Mouse (Mus musculus): Measurements from ENCODE around the gene Prpf6. TPM values are rescaled to one million over a fixed set of nuclear protein-coding genes. Genes with fewer than 3 reads are reported as not detected.

Gene Prpf6
- polyA plus RNA-seq, 1 experiment from 2014 or later, result 48.8 TPM

DNA sequence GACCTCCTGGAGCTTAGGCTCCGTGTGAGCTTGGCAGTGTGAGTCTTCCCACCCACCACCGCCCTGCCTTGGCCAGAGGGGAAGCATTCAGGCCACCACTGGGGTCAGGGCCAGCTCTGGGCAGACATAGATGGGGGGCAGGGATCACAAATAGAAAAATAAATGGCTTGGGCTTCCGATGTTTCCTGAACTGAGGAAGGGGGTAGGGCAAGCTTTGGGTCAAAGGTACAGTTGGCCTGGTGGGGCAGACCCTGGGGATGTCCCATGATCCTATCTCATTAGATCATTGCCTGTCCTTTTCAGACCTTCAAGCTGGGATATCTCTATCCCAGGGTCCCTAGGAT lies 86.1 kb downstream of the Prpf6 start:
- H3K27ac ChIP-seq (ENCODE audit: poor library complexity, severe bottlenecking), result peak overlapping the region; percentile 24; the same call in 1 of the 2 replicates
- no peak for ATAC-seq (ENCODE audit: insufficient number of reproducible peaks, low FRiP score)
- H3K9ac ChIP-seq, result 0 out of 2 replicates have a peak overlapping the region, but pooled peaks have one; percentile 12
- H3K36me3 ChIP-seq, result no peaks in the 10 kb centered on the region
- WGBS, result 32% methylated on average over 3 of the region's 3 CpGs
- H3K4me1 ChIP-seq (replicated peaks), result peaks cover 32% of the 10 kb centered on the region
- H3K27me3 ChIP-seq (replicated peaks), result peaks cover 27% of the 10 kb centered on the region
- H3K9me3 ChIP-seq (replicated peaks), result no peaks in the 10 kb centered on the region
- H3K4me2 ChIP-seq, result no peak overlapping the region
- H3K4me3 ChIP-seq, result no peak overlapping the region

DNA sequence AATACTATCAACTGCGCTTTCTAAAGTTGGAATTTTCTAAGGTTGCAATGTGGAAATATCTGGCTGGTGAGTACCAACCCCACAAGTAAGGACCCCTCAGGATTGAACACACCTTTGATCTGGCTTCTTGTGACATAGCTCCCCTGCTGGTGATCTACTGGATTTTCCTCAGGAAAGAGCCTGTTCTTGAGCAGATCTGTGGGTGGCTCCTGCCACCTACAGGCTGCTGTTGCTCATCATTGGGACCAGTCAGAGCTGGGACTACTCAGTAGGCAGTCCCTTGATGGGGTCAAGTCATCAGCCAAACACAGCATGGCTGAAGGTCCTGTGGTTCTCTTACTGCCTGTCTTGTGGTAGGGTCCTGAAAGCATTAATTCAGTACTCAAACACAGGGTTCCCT lies 87.1 kb downstream of the Prpf6 start:
- Histone ChIP-seq H3K27ac (ENCODE audit: poor library complexity, severe bottlenecking) (no peak overlapping the region), H3K4me3 (no peak overlapping the region), H3K9me3 (replicated peaks) (no peaks in the 10 kb centered on the region), H3K4me1 (replicated peaks) (peaks cover 29% of the 10 kb centered on the region), H3K4me2 (no peak overlapping the region), H3K36me3 (no peaks in the 10 kb centered on the region), H3K9ac (no peak overlapping the region), H3K27me3 (replicated peaks) (peaks cover 16% of the 10 kb centered on the region)
- WGBS, result 28% methylated on average over 1 of the region's 1 CpGs
- ATAC-seq (ENCODE audit: insufficient number of reproducible peaks, low FRiP score), result peak; percentile 52; the same call in 1 of the 2 replicates

DNA sequence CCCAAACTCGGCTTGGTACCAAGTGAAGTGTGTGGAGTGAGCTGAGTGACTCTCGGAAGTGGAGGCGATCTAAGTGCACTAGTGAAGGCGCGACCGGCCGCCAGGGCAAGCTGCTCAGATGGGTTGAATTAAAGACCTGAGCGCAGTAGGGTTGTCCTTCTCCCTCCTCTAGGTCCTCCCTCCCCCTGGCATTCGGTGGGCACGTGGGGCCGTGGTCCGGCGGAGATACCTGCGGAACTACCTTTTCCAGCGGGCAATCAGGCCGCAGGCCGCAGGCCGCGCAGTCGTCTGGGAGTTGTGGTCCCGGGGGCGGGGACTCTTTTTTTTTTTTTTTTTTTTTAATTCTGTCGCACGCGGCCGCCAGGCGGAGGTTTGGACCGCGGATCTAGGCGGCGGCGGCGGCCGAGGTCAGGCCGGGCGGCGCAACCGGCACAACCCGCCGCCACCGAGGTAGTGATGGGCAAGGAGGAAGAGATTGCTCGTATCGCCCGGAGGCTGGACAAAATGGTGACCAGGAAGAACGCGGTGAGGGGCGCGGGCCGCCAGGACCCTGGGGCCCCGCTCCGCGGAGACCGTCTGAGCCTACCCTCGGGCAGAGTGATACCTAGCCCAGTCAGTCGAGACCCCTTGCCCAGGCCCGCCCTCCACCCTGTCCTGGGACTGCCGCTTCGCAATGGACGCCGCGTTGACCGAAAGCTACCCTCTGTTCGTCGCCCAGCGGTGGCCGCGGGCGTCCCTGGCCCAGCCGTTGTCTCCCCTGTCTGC lies 88.5 kb downstream of the Prpf6 start, which contains the start of gene Tcea2:
TSS of gene Tcea2 (plus strand) at position 360 of the 765 bp plus-strand sequence.
- peak; percentile 26 for ATAC-seq (ENCODE audit: insufficient number of reproducible peaks, low FRiP score)

DNA sequence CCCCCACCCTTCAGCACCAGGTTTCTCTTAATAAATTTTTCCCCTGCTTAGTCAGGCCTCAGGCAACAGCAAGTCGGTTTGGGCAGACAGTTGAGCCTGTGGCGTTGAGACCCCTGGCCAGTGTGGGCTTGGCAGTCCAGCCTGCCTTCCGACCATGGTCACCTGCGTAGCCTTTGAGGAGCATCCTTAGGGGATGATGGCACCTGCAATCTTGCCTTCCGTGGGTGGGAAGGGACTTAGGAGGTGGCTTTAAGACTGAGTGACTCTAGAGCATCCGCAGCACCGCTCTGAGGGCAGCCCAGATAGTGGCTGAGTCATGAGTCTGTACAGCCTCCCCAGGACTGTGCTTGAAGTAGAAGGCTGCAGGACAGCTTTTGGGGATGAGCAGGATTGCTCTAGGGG lies 89.0 kb downstream of the Prpf6 start:
- Histone ChIP-seq H3K27ac (ENCODE audit: poor library complexity, severe bottlenecking) (peak overlapping the region; percentile 24; the same call in 1 of the 2 replicates), H3K9ac (peak overlapping the region; percentile 89), H3K4me1 (replicated peaks) (peaks cover 20% of the 10 kb centered on the region), H3K36me3 (peaks cover under 1% of the 10 kb centered on the region; the same call in 1 of the 2 replicates), H3K4me2 (peak overlapping the region; percentile 88), H3K4me3 (peak overlapping the region; percentile 77), H3K27me3 (replicated peaks) (no peaks in the 10 kb centered on the region), H3K9me3 (replicated peaks) (no peaks in the 10 kb centered on the region)
- ATAC-seq (ENCODE audit: insufficient number of reproducible peaks, low FRiP score), result peak; percentile 38
- 20% methylated on average over 7 of the region's 7 CpGs for WGBS

More for the DNA sequence above, 88.5 kb downstream of the Prpf6 start, which contains the start of gene Tcea2:
- H3K27ac ChIP-seq (ENCODE audit: poor library complexity, severe bottlenecking), result peak within 1 kb of the TSS; percentile 24
- H3K9me3 ChIP-seq (replicated peaks), result no peaks in the 10 kb centered on the region
- H3K9ac ChIP-seq, result peak within 1 kb of the TSS; percentile 89
- peak within 1 kb of the TSS; percentile 77 for H3K4me3 ChIP-seq
- under 1% methylated on average over 68 of the region's 69 CpGs for WGBS
- H3K27me3 ChIP-seq (replicated peaks), result 0 out of 2 replicates have a peak, but pooled peaks cover 3% of the 10 kb centered on the region
- no peaks in the 10 kb centered on the region for H3K36me3 ChIP-seq
- peak within 1 kb of the TSS; percentile 88 for H3K4me2 ChIP-seq
- peaks cover 26% of the 10 kb centered on the region for H3K4me1 ChIP-seq (replicated peaks)

DNA sequence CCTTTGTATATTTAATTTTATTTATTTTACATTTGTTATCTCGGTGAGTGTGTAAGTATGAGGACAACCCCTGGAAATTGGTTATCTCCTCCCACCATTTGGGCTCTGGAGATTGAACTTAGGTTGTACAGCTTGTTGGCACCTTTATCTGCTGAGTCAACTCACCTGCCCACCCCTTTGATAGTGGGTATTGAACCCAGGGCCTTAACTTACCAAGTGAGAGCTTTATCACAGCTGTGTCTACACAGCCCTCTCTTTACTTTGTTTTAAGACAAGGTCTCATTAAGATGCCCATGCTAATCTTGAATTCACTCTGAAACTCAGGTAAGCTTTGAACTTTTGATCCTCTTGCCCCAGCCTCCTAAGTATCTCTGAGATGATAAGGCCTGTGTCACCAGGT lies 90.3 kb downstream of the Prpf6 start:
- H3K4me3 ChIP-seq, result no peak overlapping the region
- H3K9me3 ChIP-seq (replicated peaks), result no peaks in the 10 kb centered on the region
- H3K4me1 ChIP-seq (replicated peaks), result peaks cover 15% of the 10 kb centered on the region
- WGBS, result 71% methylated on average over 1 of the region's 1 CpGs
- peaks cover 8% of the 10 kb centered on the region; the same call in 1 of the 2 replicates for H3K36me3 ChIP-seq
- no peak overlapping the region for H3K4me2 ChIP-seq
- no peaks in the 10 kb centered on the region for H3K27me3 ChIP-seq (replicated peaks)
- H3K9ac ChIP-seq, result no peak overlapping the region
- H3K27ac ChIP-seq (ENCODE audit: poor library complexity, severe bottlenecking), result no peak overlapping the region
- no peak for ATAC-seq (ENCODE audit: insufficient number of reproducible peaks, low FRiP score)

DNA sequence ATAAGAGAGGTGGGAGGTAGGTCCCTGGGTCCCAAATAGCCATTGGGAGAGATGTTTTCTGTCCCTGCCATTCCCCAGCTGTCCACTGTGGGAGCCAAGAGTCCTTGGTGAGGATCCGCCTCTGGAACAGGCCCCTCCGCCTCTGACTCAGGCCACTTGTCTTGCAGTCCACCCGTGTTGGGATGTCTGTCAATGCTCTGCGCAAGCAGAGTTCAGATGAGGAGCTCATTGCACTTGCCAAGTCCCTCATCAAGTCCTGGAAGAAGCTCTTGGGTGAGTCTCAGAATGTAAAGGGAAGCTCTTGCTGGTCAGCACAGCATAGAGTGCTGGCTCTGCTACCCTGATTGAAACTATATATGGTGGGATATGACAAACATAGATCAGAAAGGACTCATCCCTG lies 91.7 kb downstream of the Prpf6 start:
- Histone ChIP-seq H3K9me3 (replicated peaks) (no peaks in the 10 kb centered on the region), H3K4me3 (no peak overlapping the region), H3K27ac (ENCODE audit: poor library complexity, severe bottlenecking) (no peak overlapping the region), H3K4me1 (replicated peaks) (peaks cover 7% of the 10 kb centered on the region), H3K36me3 (peaks cover 20% of the 10 kb centered on the region), H3K9ac (no peak overlapping the region), H3K4me2 (no peak overlapping the region), H3K27me3 (replicated peaks) (no peaks in the 10 kb centered on the region)
- WGBS, result 56% methylated on average over 4 of the region's 4 CpGs
- no peak for ATAC-seq (ENCODE audit: insufficient number of reproducible peaks, low FRiP score)

DNA sequence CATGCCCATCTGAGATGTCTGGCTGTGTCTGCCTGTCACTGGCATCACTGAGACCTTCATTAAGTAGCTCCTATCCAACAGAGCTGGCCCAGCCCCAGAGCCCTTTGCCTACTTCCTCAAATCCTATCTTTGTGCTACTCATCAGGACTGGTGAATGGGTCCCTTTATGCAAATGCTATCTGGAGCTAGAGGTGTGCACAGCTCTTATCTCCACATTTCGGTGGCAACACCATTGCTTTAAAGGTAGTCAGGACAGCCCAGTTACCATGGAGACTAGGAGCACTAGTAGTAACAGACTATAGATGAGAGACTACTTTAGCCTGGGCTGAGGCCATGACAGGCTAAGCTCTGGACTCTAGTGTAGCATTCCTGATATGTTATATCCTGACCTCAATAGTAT lies 93.0 kb downstream of the Prpf6 start:
- Histone ChIP-seq H3K36me3 (peaks cover 30% of the 10 kb centered on the region), H3K4me3 (no peak overlapping the region), H3K27ac (ENCODE audit: poor library complexity, severe bottlenecking) (no peak overlapping the region), H3K9me3 (replicated peaks) (no peaks in the 10 kb centered on the region), H3K4me2 (no peak overlapping the region), H3K9ac (no peak overlapping the region), H3K27me3 (replicated peaks) (no peaks in the 10 kb centered on the region), H3K4me1 (replicated peaks) (peaks cover 10% of the 10 kb centered on the region)
- no peak for ATAC-seq (ENCODE audit: insufficient number of reproducible peaks, low FRiP score)
- WGBS, result 54% methylated on average over 1 of the region's 1 CpGs

DNA sequence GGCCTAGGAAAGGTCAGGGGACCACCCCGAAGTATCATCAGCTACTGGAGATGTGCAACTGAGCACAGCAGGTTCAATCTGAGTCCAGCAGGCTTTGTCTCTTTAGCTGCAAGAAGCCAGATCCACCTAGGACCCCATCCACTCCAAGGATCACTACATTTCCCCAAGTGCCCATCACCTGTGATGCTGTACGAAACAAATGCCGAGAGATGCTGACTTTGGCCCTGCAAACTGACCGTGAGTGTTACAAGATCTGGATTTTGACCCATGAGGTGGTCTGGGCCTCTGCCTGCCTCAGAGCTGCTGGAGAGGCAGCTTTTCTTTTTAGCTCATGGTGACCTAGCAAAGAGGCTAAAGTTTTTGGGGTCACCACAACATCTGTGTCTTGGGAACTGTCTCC lies 94.0 kb downstream of the Prpf6 start:
- no peak overlapping the region for H3K27ac ChIP-seq (ENCODE audit: poor library complexity, severe bottlenecking)
- no peak overlapping the region for H3K4me3 ChIP-seq
- peaks cover 30% of the 10 kb centered on the region for H3K36me3 ChIP-seq
- H3K9me3 ChIP-seq (replicated peaks), result no peaks in the 10 kb centered on the region
- H3K9ac ChIP-seq, result no peak overlapping the region
- no peaks in the 10 kb centered on the region for H3K27me3 ChIP-seq (replicated peaks)
- 82% methylated on average over 4 of the region's 4 CpGs for WGBS
- peaks cover 17% of the 10 kb centered on the region for H3K4me1 ChIP-seq (replicated peaks)
- H3K4me2 ChIP-seq, result no peak overlapping the region
- no peak for ATAC-seq (ENCODE audit: insufficient number of reproducible peaks, low FRiP score)

DNA sequence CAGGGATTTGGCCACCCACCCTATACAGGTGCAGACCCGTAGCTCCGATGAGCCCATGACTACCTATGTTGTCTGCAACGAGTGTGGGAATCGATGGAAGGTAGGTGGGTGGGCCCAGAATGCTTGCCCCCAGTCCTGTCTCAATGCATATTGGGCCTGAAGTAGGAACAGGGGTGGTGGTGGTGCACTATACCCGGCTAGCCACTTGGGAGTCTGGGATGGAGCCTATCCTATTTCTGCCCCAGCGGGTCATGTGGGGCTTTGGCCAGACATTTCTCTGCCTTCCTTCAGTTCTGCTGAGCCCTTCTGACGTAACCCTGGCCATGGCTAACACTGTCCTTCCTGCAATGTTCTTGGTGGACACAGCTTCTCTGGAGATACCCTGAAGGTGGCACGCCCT lies 95.9 kb downstream of the Prpf6 start:
- no peak for ATAC-seq (ENCODE audit: insufficient number of reproducible peaks, low FRiP score)
- Histone ChIP-seq H3K4me3 (no peak overlapping the region), H3K27me3 (replicated peaks) (no peaks in the 10 kb centered on the region), H3K4me2 (no peak overlapping the region), H3K27ac (ENCODE audit: poor library complexity, severe bottlenecking) (no peak overlapping the region), H3K9ac (no peak overlapping the region), H3K9me3 (replicated peaks) (no peaks in the 10 kb centered on the region), H3K4me1 (replicated peaks) (peaks cover 26% of the 10 kb centered on the region; the same call in 1 of the 2 replicates), H3K36me3 (peaks cover 33% of the 10 kb centered on the region)
- 91% methylated on average over 8 of the region's 8 CpGs for WGBS

DNA sequence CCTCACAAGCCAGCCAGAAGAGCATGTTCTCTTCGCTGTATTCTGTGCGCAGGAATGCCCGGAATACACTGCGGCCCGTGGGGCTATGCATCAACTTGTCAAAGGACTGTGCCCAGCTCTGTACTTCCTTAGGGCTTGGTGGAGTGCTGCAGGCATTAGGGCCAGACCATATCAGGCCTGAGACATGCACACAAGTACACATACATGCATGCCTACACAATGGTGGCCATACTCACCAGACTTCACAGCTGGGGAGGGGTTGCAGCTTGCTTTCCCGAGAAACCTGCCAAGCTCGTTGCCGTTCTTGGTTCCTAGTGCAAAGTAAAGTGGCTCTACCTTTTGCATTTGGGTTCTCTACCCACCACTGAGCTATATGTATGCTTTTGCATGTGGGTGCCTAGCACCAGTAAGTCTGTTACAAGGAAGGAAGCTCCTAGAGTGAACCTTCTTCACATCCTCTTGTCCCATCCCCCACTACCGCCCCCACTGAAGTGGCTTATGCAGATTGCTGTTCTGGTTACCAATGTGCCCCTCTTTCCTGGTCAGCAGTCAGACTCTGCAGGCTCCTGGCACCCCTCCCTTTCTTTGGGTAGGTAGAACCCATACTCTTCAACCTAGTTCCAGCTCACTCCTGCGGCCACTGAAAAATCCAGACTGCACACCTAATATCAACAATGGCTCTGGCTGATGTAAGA lies 97.9 kb downstream of the Prpf6 start:
- Histone ChIP-seq H3K9ac (no peak overlapping the region), H3K4me1 (replicated peaks) (peaks cover 33% of the 10 kb centered on the region), H3K27me3 (replicated peaks) (no peaks in the 10 kb centered on the region), H3K36me3 (peaks cover 33% of the 10 kb centered on the region), H3K4me3 (no peak overlapping the region), H3K9me3 (replicated peaks) (no peaks in the 10 kb centered on the region), H3K4me2 (no peak overlapping the region), H3K27ac (ENCODE audit: poor library complexity, severe bottlenecking) (no peak overlapping the region)
- WGBS, result 85% methylated on average over 10 of the region's 10 CpGs
- ATAC-seq (ENCODE audit: insufficient number of reproducible peaks, low FRiP score), result no peak

DNA sequence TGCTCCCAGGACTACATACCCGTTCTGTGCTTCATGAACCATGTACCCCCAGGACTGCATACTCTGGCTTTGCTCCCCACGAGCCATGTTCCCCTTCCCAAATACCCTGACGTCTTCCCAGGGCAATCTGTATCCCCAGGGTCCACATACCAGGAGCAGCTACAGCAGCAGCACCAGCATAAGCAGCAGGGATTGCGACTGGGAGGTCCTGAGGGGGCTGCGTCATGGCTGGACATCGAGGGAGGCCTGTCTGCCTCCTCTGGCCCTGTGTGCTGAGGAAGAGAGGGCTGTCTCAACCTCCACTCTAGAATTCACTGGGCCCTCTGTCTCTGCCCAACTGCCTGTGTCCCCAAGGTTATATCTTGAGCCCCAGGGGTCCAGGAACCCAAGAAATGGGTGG lies 99.4 kb downstream of the Prpf6 start:
- H3K9ac ChIP-seq, result no peak overlapping the region
- peaks cover 30% of the 10 kb centered on the region for H3K36me3 ChIP-seq
- H3K9me3 ChIP-seq (replicated peaks), result no peaks in the 10 kb centered on the region
- no peak overlapping the region for H3K27ac ChIP-seq (ENCODE audit: poor library complexity, severe bottlenecking)
- no peak for ATAC-seq (ENCODE audit: insufficient number of reproducible peaks, low FRiP score)
- H3K27me3 ChIP-seq (replicated peaks), result peaks cover 4% of the 10 kb centered on the region; the same call in 1 of the 2 replicates
- H3K4me3 ChIP-seq, result no peak overlapping the region
- peaks cover 33% of the 10 kb centered on the region for H3K4me1 ChIP-seq (replicated peaks)
- 86% methylated on average over 6 of the region's 6 CpGs for WGBS
- H3K4me2 ChIP-seq, result no peak overlapping the region

Data from heart, embryonic 12.5 days (tissue).